Mouse (Mus musculus) forebrain, embryonic 11.5 days (tissue): ENCODE measurements around the gene Optn. TPM values are rescaled to one million over a fixed set of nuclear protein-coding genes. Genes with fewer than 3 reads are reported as not detected.
"Not testable (repeated sequence)": the region's sequence is repeated elsewhere in the genome, so short reads cannot be mapped to it uniquely, and the experiment has no call there.

Source experiments
- ATAC-seq: fragments of 200-750 bp; cut with Nextera tagmentation; replicated peaks from 2 replicates; pipeline ENCODE4 v1.8.0; 2017; ENCODE audit warnings: moderate TSS enrichment; ENCODE audit not compliant: low FRiP score
- DNase-seq: peaks from one replicate; pipeline ENCODE4 v3.0.0-alpha.2; 2017; ENCODE audit warnings: low spot score
- H3K27ac ChIP-seq: fragments of 300-500 bp; sonication (generic); 2 replicates; pipeline ENCODE4 v1.5.1; 2014; ENCODE audit warnings: low read depth, low read length
- H3K27me3 ChIP-seq: fragments of 300-500 bp; sonication (generic); 2 replicates; pipeline ENCODE4 v1.6.1; 2014; ENCODE audit warnings: mild to moderate bottlenecking, low read length, mixed read lengths; ENCODE audit not compliant: control insufficient read depth, insufficient read depth
- H3K36me3 ChIP-seq: fragments of 300-500 bp; sonication (generic); 2 replicates; pipeline ENCODE4 v1.6.1; 2014; ENCODE audit warnings: mild to moderate bottlenecking, low read length, moderate library complexity, mixed read lengths; ENCODE audit not compliant: control insufficient read depth, insufficient read depth
- H3K4me1 ChIP-seq: fragments of 300-500 bp; sonication (generic); replicated peaks from 2 replicates; pipeline ENCODE4 v1.6.1; 2014; ENCODE audit warnings: low read length, mixed read lengths; ENCODE audit not compliant: control insufficient read depth, insufficient read depth
- H3K4me2 ChIP-seq: fragments of 300-500 bp; sonication (generic); 2 replicates; pipeline ENCODE4 v1.6.1; 2014; ENCODE audit warnings: low read depth, mild to moderate bottlenecking, low read length, moderate library complexity, mixed read lengths; ENCODE audit not compliant: severe bottlenecking
- H3K4me3 ChIP-seq: fragments of 300-500 bp; sonication (generic); 2 replicates; pipeline ENCODE4 v1.5.1; 2014; ENCODE audit warnings: low read depth, low read length
- H3K9ac ChIP-seq: fragments of 300-500 bp; sonication (generic); 2 replicates; pipeline ENCODE4 v1.6.1; 2014; ENCODE audit warnings: low read length
- H3K9me3 ChIP-seq: fragments of 300-500 bp; sonication (generic); 2 replicates; pipeline ENCODE4 v1.6.1; 2016; ENCODE audit warnings: low read length, mixed read lengths; ENCODE audit not compliant: control insufficient read depth
- WGBS: fragments of 180-500 bp; shearing (Covaris S2); extraction: QIAGEN DNeasy Blood & Tissue Kit; methylation state at CpG from one replicate; pipeline ENCODE4 v1.1.7; 2014; 5-methylcytosine and 5-hydroxymethylcytosine counted together
- polyA plus RNA-seq: library from polyadenylated mRNA; unstranded; fragments of >200 nt; fragmentation: Nextera tagmentation; extraction: Ambion mirVana; gene quantifications from 2 replicates; pipeline ENCODE4 v1.2.1, GENCODE M21; 2014

The Optn gene
- polyA plus RNA-seq, 1 experiment from 2014 or later, result 3.0 TPM

- no peak for DNase-seq
- H3K4me2 ChIP-seq, result no peak overlapping the region
- H3K27me3 ChIP-seq, result peaks cover 3% of the 10 kb centered on the region
- H3K4me1 ChIP-seq, result no peaks in the 10 kb centered on the region
- no peak overlapping the region for H3K4me3 ChIP-seq
- no peak for ATAC-seq
- H3K9ac ChIP-seq, result no peak overlapping the region
- H3K9me3 ChIP-seq, result no peaks in the 10 kb centered on the region
- 78% methylated on average over 4 of the region's 4 CpGs for WGBS
- no peaks in the 10 kb centered on the region for H3K36me3 ChIP-seq
- no peak overlapping the region for H3K27ac ChIP-seq
These were observed 4.1 kb upstream of the Optn start for GRCm38 (mm10) chr2:5067951-5068350.

- H3K36me3 ChIP-seq, ATAC-seq, H3K9ac ChIP-seq, H3K4me2 ChIP-seq, DNase-seq, H3K27me3 ChIP-seq, H3K9me3 ChIP-seq, H3K27ac ChIP-seq, H3K4me1 ChIP-seq, H3K4me3 ChIP-seq: not testable (repeated sequence)
- WGBS, result 83% methylated on average over 1 of the region's 2 CpGs
These were observed 3.4 kb upstream of the Optn start for GRCm38 (mm10) chr2:5067254-5067653.

- H3K4me1 ChIP-seq, result no peaks in the 10 kb centered on the region
- WGBS, result 44% methylated on average over 4 of the region's 4 CpGs
- ATAC-seq (peak; percentile 59), DNase-seq (no peak)
- H3K9me3 ChIP-seq, result no peaks in the 10 kb centered on the region
- no peak overlapping the region for H3K27ac ChIP-seq
- peak overlapping the region; percentile 81; the same call in 1 of the 2 replicates for H3K4me2 ChIP-seq
- H3K9ac ChIP-seq, result no peak overlapping the region; the same call in 1 of the 2 replicates
- H3K27me3 ChIP-seq, result peaks cover 11% of the 10 kb centered on the region
- peak overlapping the region; percentile 47 for H3K4me3 ChIP-seq
- no peaks in the 10 kb centered on the region for H3K36me3 ChIP-seq
These were observed 396 bp upstream of the Optn start for GRCm38 (mm10) chr2:5064247-5064646.

GRCm38 (mm10) chr2:5062496-5063298 is 1.2 kb downstream of the Optn start:
- no peak for ATAC-seq
- no peak for DNase-seq

DNA sequence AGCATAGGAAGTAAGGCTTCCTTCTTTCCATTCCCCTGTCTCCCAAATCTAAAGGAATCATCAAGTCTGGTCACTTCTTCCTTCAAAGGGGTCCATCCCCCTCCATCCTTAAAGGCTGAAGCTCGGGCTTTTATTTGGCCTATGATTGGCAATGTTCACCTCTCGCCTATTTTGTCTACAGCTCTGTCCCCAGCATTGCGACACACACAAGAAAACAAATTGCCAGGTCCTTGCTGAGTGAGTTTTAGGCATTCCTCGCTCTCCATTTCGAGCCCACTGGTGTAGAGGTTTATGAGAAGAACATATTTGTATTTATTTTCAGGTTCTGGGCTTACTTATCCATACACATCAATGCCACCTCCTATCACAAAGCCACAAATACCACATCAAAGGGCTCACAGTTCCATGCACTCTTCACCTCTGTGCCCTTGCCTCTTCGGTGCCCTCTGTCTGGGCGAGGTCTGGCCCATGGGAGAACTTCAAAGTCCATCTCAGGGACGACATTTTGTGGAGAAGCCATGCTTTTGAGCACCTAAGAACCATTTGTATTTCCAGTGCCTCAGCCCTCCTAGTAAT is 2.6 kb downstream of the Optn start:
- no peak overlapping the region for H3K9ac ChIP-seq
- H3K4me1 ChIP-seq, result no peaks in the 10 kb centered on the region
- no peak for ATAC-seq
- no peaks in the 10 kb centered on the region for H3K36me3 ChIP-seq
- H3K9me3 ChIP-seq, result no peaks in the 10 kb centered on the region
- no peak for DNase-seq
- no peak overlapping the region for H3K4me3 ChIP-seq
- peaks cover 11% of the 10 kb centered on the region for H3K27me3 ChIP-seq
- H3K27ac ChIP-seq, result no peak overlapping the region
- 86% methylated on average over 8 of the region's 8 CpGs for WGBS
- no peak overlapping the region for H3K4me2 ChIP-seq

More at GRCm38 (mm10) chr2:5062496-5063298, 1.2 kb downstream of the Optn start:
- Histone ChIP-seq H3K36me3 (no peaks in the 10 kb centered on the region), H3K9me3 (no peaks in the 10 kb centered on the region), H3K27me3 (peaks cover 11% of the 10 kb centered on the region), H3K4me1 (no peaks in the 10 kb centered on the region), H3K4me3 (peak overlapping the region; percentile 47), H3K9ac (no peak overlapping the region), H3K27ac (no peak overlapping the region), H3K4me2 (0 out of 2 replicates have a peak overlapping the region, but pooled peaks have one; percentile 81)
- 51% methylated on average over 16 of the region's 16 CpGs for WGBS

DNA sequence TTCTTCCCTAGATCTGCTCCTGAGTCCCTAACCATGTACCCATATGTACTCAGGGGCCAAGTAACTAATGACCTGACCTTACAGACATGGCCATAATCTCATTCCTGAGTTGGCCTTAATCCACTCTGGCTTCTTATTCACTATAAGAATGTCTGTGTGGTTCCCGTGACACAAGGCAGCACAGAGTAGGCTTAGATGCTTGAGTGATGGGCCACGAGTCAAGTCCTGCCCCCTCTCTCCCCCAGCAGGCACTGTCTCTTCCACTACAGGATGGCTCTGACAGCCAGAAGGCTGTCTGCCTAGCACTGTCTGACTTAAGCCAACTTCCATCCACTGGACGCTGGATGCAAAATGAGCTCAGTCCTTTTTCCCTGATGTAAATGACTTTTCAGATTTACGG is 3.9 kb downstream of the Optn start:
- no peak overlapping the region for H3K27ac ChIP-seq
- no peaks in the 10 kb centered on the region for H3K9me3 ChIP-seq
- H3K4me2 ChIP-seq, result no peak overlapping the region
- no peak overlapping the region for H3K9ac ChIP-seq
- no peaks in the 10 kb centered on the region for H3K4me1 ChIP-seq
- DNase-seq, result no peak
- H3K27me3 ChIP-seq, result peaks cover 11% of the 10 kb centered on the region
- H3K36me3 ChIP-seq, result no peaks in the 10 kb centered on the region
- ATAC-seq, result no peak
- no peak overlapping the region for H3K4me3 ChIP-seq
- 79% methylated on average over 4 of the region's 4 CpGs for WGBS

DNA sequence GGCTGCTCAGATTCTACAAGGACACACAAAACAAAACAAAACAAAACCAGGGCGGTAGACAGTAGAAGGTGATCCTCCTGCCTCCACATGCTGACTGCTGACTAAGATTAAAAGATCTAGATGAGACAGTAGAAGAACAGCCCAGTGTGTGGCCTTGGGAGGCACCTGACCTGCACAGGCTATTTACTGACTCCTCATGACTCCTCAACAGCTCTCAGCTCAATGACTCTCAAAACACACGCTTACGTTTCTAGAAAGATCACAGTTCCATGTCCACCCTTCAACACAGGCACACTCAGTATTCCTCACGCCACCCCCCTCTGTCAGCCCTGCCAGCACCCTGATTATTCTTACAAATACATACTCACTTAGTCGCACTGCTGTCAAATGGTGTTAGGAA is 5.4 kb downstream of the Optn start:
- Histone ChIP-seq H3K4me3 (no peak overlapping the region), H3K4me1 (no peaks in the 10 kb centered on the region), H3K27me3 (peaks cover 11% of the 10 kb centered on the region), H3K4me2 (no peak overlapping the region), H3K36me3 (no peaks in the 10 kb centered on the region), H3K27ac (no peak overlapping the region), H3K9ac (no peak overlapping the region), H3K9me3 (no peaks in the 10 kb centered on the region)
- ATAC-seq, result no peak
- DNase-seq, result no peak
- 87% methylated on average over 5 of the region's 5 CpGs for WGBS

GRCm38 (mm10) chr2:5050562-5050961 is 13.3 kb downstream of the Optn start:
- no peak overlapping the region for H3K4me2 ChIP-seq

More at GRCm38 (mm10) chr2:5050562-5050961, 13.3 kb downstream of the Optn start:
- no peaks in the 10 kb centered on the region for H3K9me3 ChIP-seq
- no peak overlapping the region for H3K4me3 ChIP-seq
- no peaks in the 10 kb centered on the region for H3K36me3 ChIP-seq
- no peaks in the 10 kb centered on the region for H3K27me3 ChIP-seq
- H3K4me1 ChIP-seq, result no peaks in the 10 kb centered on the region
- DNase-seq, result no peak
- ATAC-seq, result no peak
- 92% methylated on average over 2 of the region's 2 CpGs for WGBS
- no peak overlapping the region for H3K27ac ChIP-seq
- H3K9ac ChIP-seq, result no peak overlapping the region
